Comparison of ENCODE assay signal across 8 mouse cellular contexts in the genomic region with DNA sequence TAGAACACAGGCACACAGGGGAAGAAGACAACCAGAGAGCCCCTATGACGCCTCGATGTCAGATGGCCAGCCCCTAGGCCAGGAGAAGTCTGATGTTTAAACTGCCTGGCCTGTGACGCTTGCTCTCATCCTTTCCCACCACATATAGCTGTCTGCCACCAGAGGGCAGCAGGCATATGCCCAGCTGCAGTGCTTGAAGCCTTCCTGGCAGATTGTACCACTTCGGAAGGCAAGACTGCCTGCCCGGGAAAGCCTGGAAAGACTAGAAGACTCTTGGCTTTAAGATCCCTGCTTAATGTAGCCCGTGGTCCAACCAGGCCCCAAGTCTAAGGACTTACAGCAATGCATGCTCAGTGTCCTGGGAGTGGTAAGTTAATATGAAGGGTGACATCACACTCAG. TPM values are rescaled to one million over a fixed set of nuclear protein-coding genes. Genes with fewer than 3 reads are reported as not detected.
DNase-seq lines count a peak whose midpoint lies in the region; ATAC-seq and TF ChIP-seq lines count a peak whose summit lies in the region.

No protein-coding gene starts in this region.

- H3K36me3 ChIP-seq in forebrain, embryonic 11.5 days (ENCODE audit: control insufficient read depth, insufficient read depth, low read length), result no peaks in the 10 kb centered on the region
- H3K36me3 ChIP-seq in heart, embryonic 16.5 days (ENCODE audit: control insufficient read depth, insufficient read depth), result no peaks in the 10 kb centered on the region
- no peaks in the 10 kb centered on the region for H3K36me3 ChIP-seq in liver, embryonic 14.5 days (replicated peaks; ENCODE audit: control insufficient read depth, insufficient read depth, low read depth)
- no peaks in the 10 kb centered on the region for H3K36me3 ChIP-seq in neural tube, embryonic 13.5 days
- H3K36me3 ChIP-seq in testis, adult 2 months (ENCODE audit: control insufficient read depth, insufficient read depth, low read length), result no peaks in the 10 kb centered on the region

- 0 out of 2 replicates have a peak, but pooled peaks cover 1% of the 10 kb centered on the region for H3K4me1 ChIP-seq in brown adipose tissue, adult 24 weeks (ENCODE audit: control insufficient read depth, insufficient read depth, insufficient read length, low read length)
- H3K4me1 ChIP-seq in forebrain, embryonic 11.5 days (replicated peaks; ENCODE audit: control insufficient read depth, insufficient read depth, low read length), result 0 out of 2 replicates have a peak, but pooled peaks cover 5% of the 10 kb centered on the region
- H3K4me1 ChIP-seq in heart, embryonic 16.5 days (ENCODE audit: control insufficient read depth, insufficient read depth, low read length), result peaks cover 23% of the 10 kb centered on the region
- peaks cover 21 to 24% of the 10 kb centered on the region in 2 experiments for H3K4me1 ChIP-seq in liver, embryonic 14.5 days (replicated peaks; ENCODE audit: control insufficient read depth in 2 of 2, insufficient read depth in 2 of 2, low read length in 1 of 2)
- 0 out of 2 replicates have a peak, but pooled peaks cover 5% of the 10 kb centered on the region for H3K4me1 ChIP-seq in neural tube, embryonic 13.5 days (replicated peaks)
- peaks cover 3% of the 10 kb centered on the region for H3K4me1 ChIP-seq in testis, adult 2 months (ENCODE audit: control insufficient read depth, insufficient read depth, low read length)

- no peak overlapping the region for H3K27ac ChIP-seq in brown adipose tissue, adult 24 weeks (replicated peaks; ENCODE audit: low read depth, low read length)
- no peak overlapping the region for H3K27ac ChIP-seq in forebrain, embryonic 11.5 days (ENCODE audit: low read depth, low read length)
- no peak overlapping the region for H3K27ac ChIP-seq in heart, embryonic 16.5 days (ENCODE audit: low read length)
- no peak overlapping the region for H3K27ac ChIP-seq in liver, embryonic 14.5 days
- no peak overlapping the region for H3K27ac ChIP-seq in neural tube, embryonic 13.5 days (replicated peaks)
- peak overlapping the region; percentile 55 for H3K27ac ChIP-seq in testis, adult 2 months (ENCODE audit: control insufficient read depth, insufficient read depth, low read depth, low read length)

- peaks cover 17% of the 10 kb centered on the region for H3K27me3 ChIP-seq in forebrain, embryonic 11.5 days (ENCODE audit: control insufficient read depth, insufficient read depth, low read length)
- H3K27me3 ChIP-seq in heart, embryonic 16.5 days (ENCODE audit: control insufficient read depth, insufficient read depth, low read length), result no peaks in the 10 kb centered on the region
- H3K27me3 ChIP-seq in liver, embryonic 14.5 days (ENCODE audit: control insufficient read depth, insufficient read depth, low read length), result peaks cover 10% of the 10 kb centered on the region
- no peaks in the 10 kb centered on the region for H3K27me3 ChIP-seq in neural tube, embryonic 13.5 days
- H3K27me3 ChIP-seq in testis, adult 2 months (ENCODE audit: control insufficient read depth, insufficient read depth, low read length), result no peaks in the 10 kb centered on the region

- no peak overlapping the region; the same call in 1 of the 2 replicates for H3K9ac ChIP-seq in forebrain, embryonic 11.5 days (ENCODE audit: low read length)
- H3K9ac ChIP-seq in heart, embryonic 16.5 days (ENCODE audit: low read length), result no peak overlapping the region
- H3K9ac ChIP-seq in liver, embryonic 14.5 days (replicated peaks), result no peak overlapping the region
- no peak overlapping the region for H3K9ac ChIP-seq in neural tube, embryonic 13.5 days

- TF ChIP-seq EP300 in liver, embryonic 14.5 days (IDR thresholded peaks at IDR 0.05; ENCODE audit: low read depth), result no peak

- TF ChIP-seq POLR2A in testis, adult 2 months (IDR thresholded peaks at IDR 0.05; ENCODE audit: control insufficient read depth, low read depth, low read length), result no peak

- no peaks in the 10 kb centered on the region for H3K9me3 ChIP-seq in forebrain, embryonic 11.5 days (ENCODE audit: control insufficient read depth, low read length)
- no peaks in the 10 kb centered on the region for H3K9me3 ChIP-seq in heart, embryonic 16.5 days (replicated peaks; ENCODE audit: control insufficient read depth, low read length)
- no peaks in the 10 kb centered on the region for H3K9me3 ChIP-seq in liver, embryonic 14.5 days (ENCODE audit: control insufficient read depth, low read length)
- no peaks in the 10 kb centered on the region for H3K9me3 ChIP-seq in neural tube, embryonic 13.5 days

- whole genome bisulfite sequencing in forebrain, embryonic 11.5 days, result 11% methylated on average over 6 of the region's 6 CpGs
- WGBS in heart, embryonic 16.5 days, result under 1% methylated on average over 6 of the region's 6 CpGs
- WGBS in liver, embryonic 14.5 days (ENCODE audit: insufficient replicate concordance), result 4% methylated on average over 6 of the region's 6 CpGs
- 14% methylated on average over 6 of the region's 6 CpGs for WGBS in neural tube, embryonic 13.5 days

- H3K4me3 ChIP-seq in brown adipose tissue, adult 24 weeks (ENCODE audit: insufficient read depth, low read depth, low read length), result peak overlapping the region; percentile 40; the same call in 1 of the 2 replicates
- no peak overlapping the region for H3K4me3 ChIP-seq in forebrain, embryonic 11.5 days (ENCODE audit: low read depth, low read length)
- H3K4me3 ChIP-seq in heart, embryonic 16.5 days (ENCODE audit: low read length), result no peak overlapping the region
- no peak overlapping the region for H3K4me3 ChIP-seq in liver, embryonic 14.5 days (ENCODE audit: insufficient read depth in 1 of 2, low read depth in 2 of 2, low read length in 2 of 2)
- no peak overlapping the region for H3K4me3 ChIP-seq in neural tube, embryonic 13.5 days
- no peak overlapping the region for H3K4me3 ChIP-seq in testis, adult 2 months (ENCODE audit: control insufficient read depth, low read depth, low read length)

- DNase-seq in forebrain, embryonic 11.5 days (ENCODE audit: low spot score), result peak; percentile 79
- DNase-seq in kidney, postnatal 36 days, result peak; percentile 84 to 91
- peak; percentile 13 to 49 (median 20) for DNase-seq in liver, embryonic 14.5 days (ENCODE audit: low read depth in 3 of 3, low spot score in 3 of 3)

- no peak overlapping the region for H3K4me2 ChIP-seq in forebrain, embryonic 11.5 days (ENCODE audit: low read depth, low read length, severe bottlenecking)
- H3K4me2 ChIP-seq in heart, embryonic 16.5 days (ENCODE audit: low read depth, low read length), result peak overlapping the region; percentile 30; the same call in 1 of the 2 replicates
- no peak overlapping the region for H3K4me2 ChIP-seq in liver, embryonic 14.5 days (ENCODE audit: low read depth)
- H3K4me2 ChIP-seq in neural tube, embryonic 13.5 days, result no peak overlapping the region

- ATAC-seq in CD4-positive, CD25-positive, alpha-beta regulatory T cell, adult 4 months, result peak; percentile 76
- peak; percentile 51 for ATAC-seq in forebrain, embryonic 11.5 days (replicated peaks; ENCODE audit: low FRiP score)
- ATAC-seq in heart, embryonic 16.5 days (replicated peaks; ENCODE audit: extremely low read depth, insufficient read depth, low FRiP score), result no peak
- peak; percentile 34; the same call in 1 of the 2 replicates for ATAC-seq in liver, embryonic 14.5 days (ENCODE audit: insufficient read depth)
- peak; percentile 55 for ATAC-seq in neural tube, embryonic 13.5 days (ENCODE audit: low read depth)

- TF ChIP-seq CTCF in liver, embryonic 14.5 days (IDR thresholded peaks at IDR 0.05; ENCODE audit: low read depth), result peak; percentile 97
- TF ChIP-seq CTCF in testis, adult 2 months (IDR thresholded peaks at IDR 0.05; ENCODE audit: control insufficient read depth, insufficient read depth, insufficient replicate concordance, low read depth, low read length), result peak; percentile 84; the same call in 1 of the 2 replicates

RNA-seq across cellular contexts. Expression of gene Bfsp1, which starts 4.4 kb away (rescaled TPM):
- not detected for polyA plus RNA-seq in CD4-positive, CD25-positive, alpha-beta regulatory T cell, adult 4 months (2017; shearing (Covaris generic))
- polyA plus RNA-seq in brown adipose tissue, adult 24 weeks (2012; ENCODE audit: insufficient read depth, insufficient read length, missing spikeins), result not detected in 2 replicates
- 0.44 and 1.7 TPM in 2 replicates for polyA plus RNA-seq in forebrain, embryonic 11.5 days (2014; fragmentation: Nextera tagmentation; extraction: Ambion mirVana)
- 1.1 and 1.4 TPM in 2 replicates for polyA plus RNA-seq in heart, embryonic 16.5 days (2015; fragmentation: Nextera tagmentation; extraction: Ambion mirVana)
- polyA plus RNA-seq in liver, embryonic 14.5 days (2012; rRNA removed), result 0.09 and 0.13 TPM in 2 replicates
- polyA plus RNA-seq in liver, embryonic 14.5 days (2014; fragmentation: Nextera tagmentation; extraction: Ambion mirVana), result 0.08 and 0.22 TPM in 2 replicates
- polyA plus RNA-seq in neural tube, embryonic 13.5 days (2015; fragmentation: Nextera tagmentation; extraction: Ambion mirVana), result 1.1 and 1.5 TPM in 2 replicates
- polyA plus RNA-seq in testis, adult 2 months (2012; rRNA removed), result 0.68 and 0.70 TPM in 2 replicates

RNA-seq across cellular contexts. Expression of gene Dstn, which starts 47.8 kb away (rescaled TPM):
- polyA plus RNA-seq in CD4-positive, CD25-positive, alpha-beta regulatory T cell, adult 4 months (2017; shearing (Covaris generic)), result 10 to 100 TPM; 26.4 to 27.2 TPM
- polyA plus RNA-seq in brown adipose tissue, adult 24 weeks (2012; ENCODE audit: insufficient read depth, insufficient read length, missing spikeins), result 95.9 and 97.0 TPM in 2 replicates
- 364 and 369 TPM in 2 replicates for polyA plus RNA-seq in forebrain, embryonic 11.5 days (2014; fragmentation: Nextera tagmentation; extraction: Ambion mirVana)
- 853 and 944 TPM in 2 replicates for polyA plus RNA-seq in heart, embryonic 16.5 days (2015; fragmentation: Nextera tagmentation; extraction: Ambion mirVana)
- 19.5 and 33.1 TPM in 2 replicates for polyA plus RNA-seq in liver, embryonic 14.5 days (2012; rRNA removed)
- 123 and 129 TPM in 2 replicates for polyA plus RNA-seq in liver, embryonic 14.5 days (2014; fragmentation: Nextera tagmentation; extraction: Ambion mirVana)
- polyA plus RNA-seq in neural tube, embryonic 13.5 days (2015; fragmentation: Nextera tagmentation; extraction: Ambion mirVana), result 477 and 487 TPM in 2 replicates
- polyA plus RNA-seq in testis, adult 2 months (2012; rRNA removed), result 11.8 and 12.4 TPM in 2 replicates

Comparison
In these comparisons a context has a peak if more than half of its experiments do, and no peak if none do; other contexts are left out.
1. DNase-seq: peak in every context shown above with its lines; median percentile 88 in kidney, postnatal 36 days; 79 in forebrain, embryonic 11.5 days; 20 in liver, embryonic 14.5 days.